10 mouse cellular contexts compared by ENCODE assay signal in the genomic region with DNA sequence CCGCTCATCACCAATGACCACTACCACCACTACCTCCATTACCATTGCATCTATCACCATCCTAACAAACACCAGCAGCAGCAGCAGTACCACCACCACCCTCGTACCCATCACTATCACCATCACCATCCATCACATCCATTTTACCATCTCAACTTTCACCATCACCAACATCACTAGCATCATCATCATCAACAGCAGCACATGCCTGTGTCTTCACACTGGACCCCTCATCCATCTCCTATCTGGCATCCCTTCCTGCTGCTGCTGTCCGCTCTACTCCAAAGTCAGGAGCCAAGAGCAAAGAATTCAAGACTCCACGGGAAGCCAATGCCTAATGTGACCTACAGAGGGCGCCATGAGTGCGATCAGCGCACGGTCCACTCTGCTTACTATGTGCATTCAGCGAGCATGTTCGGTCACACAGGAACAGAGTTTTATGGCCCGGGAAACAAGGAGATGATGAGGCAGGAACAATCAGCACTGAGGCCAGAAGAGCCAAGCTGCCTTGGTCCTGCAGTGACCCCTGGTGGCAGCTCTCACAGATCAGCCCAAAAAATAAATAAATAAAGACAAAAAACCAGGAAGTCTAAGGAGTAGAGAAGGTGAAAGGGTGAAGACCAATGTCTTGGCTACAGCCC.
DNase-seq lines count a peak whose midpoint lies in the region; ATAC-seq and TF ChIP-seq lines count a peak whose summit lies in the region.
"Had no signal": no experiment of that assay in that cellular context is flagged by ENCODE, and none has a peak within 500 bp of the region (broad histone marks: within the 10 kb centered on the region; RNA-seq: fewer than 3 reads in every experiment).

No protein-coding gene starts in this region.

- 69% methylated on average over 11 of the region's 11 CpGs for WGBS in intestine, embryonic 14.5 days
- WGBS in intestine, embryonic 16.5 days, result 54% methylated on average over 11 of the region's 11 CpGs
- WGBS in intestine, postnatal 0 days, result 51% methylated on average over 11 of the region's 11 CpGs
- 58% methylated on average over 11 of the region's 11 CpGs for WGBS in neural tube, embryonic 11.5 days

- peak; percentile 78 for DNase-seq in intestine, embryonic 14.5 days (ENCODE audit: low spot score)
- peak; percentile 48 to 67 for DNase-seq in adrenal gland, adult 18-20 months (ENCODE audit: low spot score in 2 of 2)
- peak; percentile 76 for DNase-seq in embryo, embryonic 10.5 days (ENCODE audit: low spot score)
- DNase-seq in left cerebral cortex, postnatal 4 days, result peak; percentile 73
- DNase-seq in neural tube, embryonic 11.5 days (ENCODE audit: low spot score), result peak; percentile 67
- peak; percentile 16 to 61 for DNase-seq in thymus, postnatal 10 days (ENCODE audit: low spot score in 2 of 2)

- no peak overlapping the region for H3K4me3 ChIP-seq in intestine, embryonic 14.5 days (ENCODE audit: low read depth, low read length)
- H3K4me3 ChIP-seq in intestine, embryonic 16.5 days (ENCODE audit: low read length), result no peak overlapping the region
- H3K4me3 ChIP-seq in intestine, postnatal 0 days (ENCODE audit: low read depth, low read length), result no peak overlapping the region
- no peak overlapping the region for H3K4me3 ChIP-seq in neural tube, embryonic 11.5 days (ENCODE audit: low read depth, low read length)
- H3K4me3 ChIP-seq: embryonic facial prominence, embryonic 15.5 days; neural tube, embryonic 12.5 days had no signal

- H3K27me3 ChIP-seq in intestine, embryonic 14.5 days (replicated peaks; ENCODE audit: control insufficient read depth, insufficient read depth, low read length), result no peaks in the 10 kb centered on the region
- no peaks in the 10 kb centered on the region for H3K27me3 ChIP-seq in intestine, embryonic 16.5 days (replicated peaks; ENCODE audit: control insufficient read depth, insufficient read depth, low read length)
- no peaks in the 10 kb centered on the region for H3K27me3 ChIP-seq in intestine, postnatal 0 days (replicated peaks; ENCODE audit: control insufficient read depth, insufficient read depth, low read length)
- no peaks in the 10 kb centered on the region for H3K27me3 ChIP-seq in neural tube, embryonic 11.5 days (ENCODE audit: control insufficient read depth, insufficient read depth, low read length)
- H3K27me3 ChIP-seq: embryonic facial prominence, embryonic 15.5 days; neural tube, embryonic 12.5 days had no signal

- peak; percentile 94 for TF ChIP-seq CTCF in intestine, postnatal 0 days (IDR thresholded peaks at IDR 0.05; ENCODE audit: low read depth)

- peaks cover 40% of the 10 kb centered on the region for H3K4me1 ChIP-seq in intestine, embryonic 14.5 days (replicated peaks; ENCODE audit: control insufficient read depth, insufficient read depth, low read length)
- H3K4me1 ChIP-seq in intestine, embryonic 16.5 days (ENCODE audit: control insufficient read depth, insufficient read depth, low read length), result peaks cover 43% of the 10 kb centered on the region
- peaks cover 4% of the 10 kb centered on the region for H3K4me1 ChIP-seq in intestine, postnatal 0 days (replicated peaks; ENCODE audit: control insufficient read depth, insufficient read depth, low read length)
- peaks cover 29% of the 10 kb centered on the region for H3K4me1 ChIP-seq in neural tube, embryonic 11.5 days (ENCODE audit: control insufficient read depth, insufficient read depth, low read length)

- no peaks in the 10 kb centered on the region for H3K9me3 ChIP-seq in intestine, embryonic 14.5 days (ENCODE audit: control insufficient read depth, low read length)
- no peaks in the 10 kb centered on the region for H3K9me3 ChIP-seq in intestine, embryonic 16.5 days (ENCODE audit: control insufficient read depth, low read length)
- H3K9me3 ChIP-seq in intestine, postnatal 0 days (ENCODE audit: control insufficient read depth), result no peaks in the 10 kb centered on the region
- no peaks in the 10 kb centered on the region for H3K9me3 ChIP-seq in neural tube, embryonic 11.5 days (ENCODE audit: control insufficient read depth, low read length)
- H3K9me3 ChIP-seq: embryonic facial prominence, embryonic 15.5 days; neural tube, embryonic 12.5 days had no signal

- ATAC-seq in intestine, embryonic 14.5 days (replicated peaks; ENCODE audit: low FRiP score, low TSS enrichment, low read depth), result 0 out of 2 replicates have a peak, but pooled peaks have one; percentile 20
- no peak for ATAC-seq in intestine, embryonic 16.5 days
- peak; percentile 81 for ATAC-seq in intestine, postnatal 0 days
- ATAC-seq in neural tube, embryonic 11.5 days (ENCODE audit: insufficient read depth, low FRiP score, low TSS enrichment), result no peak; the same call in 1 of the 2 replicates

- intact Hi-C loops in left cerebral cortex, postnatal 4 days (cut with DNase I), result no loop called here

- peaks cover 68% of the 10 kb centered on the region for H3K36me3 ChIP-seq in intestine, embryonic 14.5 days (ENCODE audit: control insufficient read depth, insufficient read depth, low read length)
- peaks cover 32% of the 10 kb centered on the region for H3K36me3 ChIP-seq in intestine, embryonic 16.5 days (ENCODE audit: control insufficient read depth, insufficient read depth, low read length)
- H3K36me3 ChIP-seq in intestine, postnatal 0 days (ENCODE audit: control insufficient read depth, insufficient read depth), result peaks cover 53% of the 10 kb centered on the region; the same call in 1 of the 2 replicates
- H3K36me3 ChIP-seq in neural tube, embryonic 11.5 days (ENCODE audit: control insufficient read depth, insufficient read depth, low read length), result peaks cover 26% of the 10 kb centered on the region

- H3K4me2 ChIP-seq in intestine, embryonic 14.5 days (ENCODE audit: low read length), result no peak overlapping the region
- no peak overlapping the region for H3K4me2 ChIP-seq in intestine, embryonic 16.5 days (ENCODE audit: low read depth, low read length)
- H3K4me2 ChIP-seq in intestine, postnatal 0 days (replicated peaks; ENCODE audit: low read depth), result no peak overlapping the region
- H3K4me2 ChIP-seq in neural tube, embryonic 11.5 days (ENCODE audit: low read depth), result no peak overlapping the region
- H3K4me2 ChIP-seq: embryonic facial prominence, embryonic 15.5 days; neural tube, embryonic 12.5 days had no signal

- H3K27ac ChIP-seq in intestine, embryonic 14.5 days (ENCODE audit: low read depth), result no peak overlapping the region
- H3K27ac ChIP-seq in intestine, embryonic 16.5 days (ENCODE audit: low read length), result no peak overlapping the region
- H3K27ac ChIP-seq in intestine, postnatal 0 days (ENCODE audit: low read depth, low read length), result no peak overlapping the region
- no peak overlapping the region for H3K27ac ChIP-seq in neural tube, embryonic 11.5 days (ENCODE audit: low read depth, low read length)
- H3K27ac ChIP-seq: neural tube, embryonic 12.5 days had no signal

- no peak overlapping the region for H3K9ac ChIP-seq in intestine, embryonic 14.5 days (ENCODE audit: low read length)
- H3K9ac ChIP-seq in intestine, embryonic 16.5 days (ENCODE audit: low read depth, low read length), result no peak overlapping the region
- no peak overlapping the region for H3K9ac ChIP-seq in intestine, postnatal 0 days (ENCODE audit: low read depth, low read length)
- no peak overlapping the region for H3K9ac ChIP-seq in neural tube, embryonic 11.5 days (ENCODE audit: low read length)
- H3K9ac ChIP-seq: embryonic facial prominence, embryonic 15.5 days; neural tube, embryonic 12.5 days had no signal

Comparison
In these comparisons a context has a peak if more than half of its experiments do, and no peak if none do; other contexts are left out.
1. ATAC-seq: peak in intestine, embryonic 14.5 days (single experiment) and intestine, postnatal 0 days (single experiment); none in intestine, embryonic 16.5 days (single experiment) and neural tube, embryonic 11.5 days (single experiment).
2. Peak in every context shown above with its lines, with median percentiles within 50 percentile points of each other: DNase-seq.